Mouse (Mus musculus): Measurements from ENCODE around the gene Dgat2. TPM values are rescaled to one million over a fixed set of nuclear protein-coding genes. Genes with fewer than 3 reads are reported as not detected.

Dgat2 gene
- total RNA-seq, 2 experiments from 2014 or later: 68.3 to 78.0 TPM

- no peak for DNase-seq (ENCODE audit: low spot score in 2 of 2)
- intact Hi-C loops (cut with DNase I): no loop called here
Observed at GRCm38 (mm10) chr7:99146011-99146410, 36.5 kb downstream of the Dgat2 start.

GRCm38 (mm10) chr7:99144616-99145015 lies 37.9 kb downstream of the Dgat2 start:
- peak; percentile 74 to 80 for DNase-seq (ENCODE audit: low spot score in 2 of 2)
- intact Hi-C loops (cut with DNase I): no loop called here

- DNase-seq (ENCODE audit: low spot score in 2 of 2): no peak
- intact Hi-C loops (cut with DNase I): no loop called here
Observed at GRCm38 (mm10) chr7:99143244-99143643, 39.3 kb downstream of the Dgat2 start.

- intact Hi-C loops (cut with DNase I): no loop called here
Observed at GRCm38 (mm10) chr7:99141919-99142606, 40.5 kb downstream of the Dgat2 start.

GRCm38 (mm10) chr7:99140984-99141918 lies 41.3 kb downstream of the Dgat2 start, which contains the start of gene Uvrag:
Gene Uvrag (minus strand): TSS chr7:99141141.
- peak; percentile 99 to 100 for DNase-seq (ENCODE audit: low spot score in 2 of 2)
- intact Hi-C loops (cut with DNase I): no loop called here

More at GRCm38 (mm10) chr7:99141919-99142606, 40.5 kb downstream of the Dgat2 start:
- DNase-seq (ENCODE audit: low spot score in 2 of 2): peak; percentile 35 to 40

GRCm38 (mm10) chr7:99140511-99140910 lies 42.0 kb downstream of the Dgat2 start:
- no peak for DNase-seq (ENCODE audit: low spot score in 2 of 2)
- intact Hi-C loops (cut with DNase I): no loop called here

- intact Hi-C loops (cut with DNase I): no loop called here
- DNase-seq (ENCODE audit: low spot score in 2 of 2): no peak
Observed at GRCm38 (mm10) chr7:99139841-99140491, 42.6 kb downstream of the Dgat2 start.

GRCm38 (mm10) chr7:99137541-99137940 lies 45.0 kb downstream of the Dgat2 start:
- no peak for DNase-seq (ENCODE audit: low spot score in 2 of 2)
- intact Hi-C loops (cut with DNase I): no loop called here

GRCm38 (mm10) chr7:99136789-99137188 lies 45.7 kb downstream of the Dgat2 start:
- intact Hi-C loops (cut with DNase I): no loop called here
- no peak for DNase-seq (ENCODE audit: low spot score in 2 of 2)

- intact Hi-C loops (cut with DNase I): no loop called here
- DNase-seq (ENCODE audit: low spot score in 2 of 2): no peak
Observed at GRCm38 (mm10) chr7:99133811-99134402, 48.6 kb downstream of the Dgat2 start.

GRCm38 (mm10) chr7:99132597-99132996 lies 49.9 kb downstream of the Dgat2 start:
- no peak for DNase-seq (ENCODE audit: low spot score in 2 of 2)
- intact Hi-C loops (cut with DNase I): no loop called here

- DNase-seq (ENCODE audit: low spot score in 2 of 2): no peak
- intact Hi-C loops (cut with DNase I): no loop called here
Observed at GRCm38 (mm10) chr7:99131819-99132353, 50.6 kb downstream of the Dgat2 start.

GRCm38 (mm10) chr7:99128965-99129364 lies 53.6 kb downstream of the Dgat2 start:
- DNase-seq (ENCODE audit: low spot score in 2 of 2): no peak
- intact Hi-C loops (cut with DNase I): no loop called here

GRCm38 (mm10) chr7:99128020-99128950 lies 54.2 kb downstream of the Dgat2 start:
- no peak for DNase-seq (ENCODE audit: low spot score in 2 of 2)
- intact Hi-C loops (cut with DNase I): no loop called here

GRCm38 (mm10) chr7:99126057-99126456 lies 56.5 kb downstream of the Dgat2 start:
- intact Hi-C loops (cut with DNase I): no loop called here

GRCm38 (mm10) chr7:99122651-99123050 lies 59.9 kb downstream of the Dgat2 start:
- intact Hi-C loops (cut with DNase I): no loop called here
- no peak for DNase-seq (ENCODE audit: low spot score in 2 of 2)

More at GRCm38 (mm10) chr7:99126057-99126456, 56.5 kb downstream of the Dgat2 start:
- no peak for DNase-seq (ENCODE audit: low spot score in 2 of 2)

GRCm38 (mm10) chr7:99120865-99121521 lies 61.5 kb downstream of the Dgat2 start:
- intact Hi-C loops (cut with DNase I): no loop called here
- no peak for DNase-seq (ENCODE audit: low spot score in 2 of 2)

GRCm38 (mm10) chr7:99120082-99120481 lies 62.4 kb downstream of the Dgat2 start:
- no peak for DNase-seq (ENCODE audit: low spot score in 2 of 2)
- intact Hi-C loops (cut with DNase I): no loop called here
